ENCODE assay signal across 8 mouse cellular contexts in genomic region chr6:137142796-137143195, GRCm38 (mm10). TPM values are rescaled to one million over a fixed set of nuclear protein-coding genes. Genes with fewer than 3 reads are reported as not detected.
DNase-seq lines count a peak whose midpoint lies in the region; ATAC-seq and TF ChIP-seq lines count a peak whose summit lies in the region.

No protein-coding gene starts in this region.

- WGBS in kidney, postnatal 0 days: under 1% methylated on average over 8 of the region's 11 CpGs

- no peak overlapping the region for H3K4me3 ChIP-seq in embryonic fibroblast, embryonic 13.5 days (ENCODE audit: insufficient read depth, low read length)
- H3K4me3 ChIP-seq in kidney, postnatal 0 days (replicated peaks; ENCODE audit: low read depth, low read length): 0 out of 2 replicates have a peak overlapping the region, but pooled peaks have one; percentile 9

- H3K4me1 ChIP-seq in embryonic fibroblast, embryonic 13.5 days (ENCODE audit: control insufficient read depth, insufficient read depth, low read length): peaks cover 4% of the 10 kb centered on the region; the same call in 1 of the 2 replicates
- peaks cover 5% of the 10 kb centered on the region; the same call in 1 of the 2 replicates for H3K4me1 ChIP-seq in kidney, postnatal 0 days (replicated peaks; ENCODE audit: insufficient read depth, low read length)

- no peaks in the 10 kb centered on the region for H3K36me3 ChIP-seq in kidney, postnatal 0 days (ENCODE audit: insufficient read depth, low read length)

- H3K4me2 ChIP-seq in kidney, postnatal 0 days (ENCODE audit: low read length): peak overlapping the region; percentile 53

- DNase-seq in ZHBTc4 (ENCODE audit: low read depth, low spot score): peak; percentile 75
- peak; percentile 91 for DNase-seq in kidney, postnatal 0 days (ENCODE audit: low spot score)
- peak; percentile 66 for DNase-seq in mesoderm, embryonic 11.5 days (ENCODE audit: low read depth, low spot score)
- DNase-seq in left cerebral cortex, postnatal 25 days (ENCODE audit: low spot score in 2 of 2): no peak
- DNase-seq in layer of hippocampus, postnatal 25 days (ENCODE audit: extremely low spot score in 1 of 2, low spot score in 1 of 2): no peak
- no peak for DNase-seq in gastrocnemius, postnatal 36 days
- no peak for DNase-seq in frontal cortex, postnatal 14 days (ENCODE audit: low spot score in 2 of 2)

- intact Hi-C loops in left cerebral cortex, postnatal 25 days (cut with DNase I): no loop called here
- intact Hi-C loops in gastrocnemius, postnatal 36 days (cut with DNase I): no loop called here

- H3K27ac ChIP-seq in embryonic fibroblast, embryonic 13.5 days (ENCODE audit: insufficient read depth, low read length): peak overlapping the region; percentile 84
- H3K27ac ChIP-seq in kidney, postnatal 0 days: peak overlapping the region; percentile 80

- no peak for TF ChIP-seq CTCF in embryonic fibroblast, embryonic 13.5 days (IDR thresholded peaks at IDR 0.05; ENCODE audit: borderline replicate concordance, insufficient read depth, low read length)
- no peak for TF ChIP-seq CTCF in kidney, postnatal 0 days (IDR thresholded peaks at IDR 0.05; ENCODE audit: low read depth)

- peak; percentile 53 for TF ChIP-seq POLR2A in embryonic fibroblast, embryonic 13.5 days (IDR thresholded peaks at IDR 0.05; ENCODE audit: low read depth, low read length)

- H3K9ac ChIP-seq in kidney, postnatal 0 days (ENCODE audit: low read depth, low read length): peak overlapping the region; percentile 23; the same call in 1 of the 2 replicates

- no peaks in the 10 kb centered on the region for H3K27me3 ChIP-seq in kidney, postnatal 0 days (ENCODE audit: insufficient read depth, low read length)

- peak; percentile 68; the same call in 1 of the 2 replicates for ATAC-seq in kidney, postnatal 0 days (replicated peaks; ENCODE audit: low FRiP score, low read depth)

- H3K9me3 ChIP-seq in kidney, postnatal 0 days (replicated peaks; ENCODE audit: low read length): no peaks in the 10 kb centered on the region

RNA-seq across cellular contexts. Expression of gene Rerg, which starts 27.5 kb away (rescaled TPM):
- polyA plus RNA-seq in embryonic fibroblast, embryonic 13.5 days (2011; ENCODE audit: insufficient read length, low read depth, missing spikeins): 5.8 and 15.2 TPM in 2 replicates
- polyA plus RNA-seq in kidney, postnatal 0 days (2015; fragmentation: Nextera tagmentation; extraction: Ambion mirVana): 23.9 and 24.5 TPM in 2 replicates
- total RNA-seq in left cerebral cortex, postnatal 25 days (2021): 10 to 100 TPM in 1 of 2 experiments, 1 to 10 TPM in 1; 7.9 to 12.2 TPM
- 10 to 100 TPM; 38.4 to 39.2 TPM for total RNA-seq in layer of hippocampus, postnatal 25 days (2021)
- 1 to 10 TPM; 1.1 to 1.6 TPM for total RNA-seq in gastrocnemius, postnatal 36 days (2021)

Comparison
In these comparisons a context has a peak if more than half of its experiments do, and no peak if none do; other contexts are left out.
1. DNase-seq: peak in ZHBTc4 (single experiment), kidney, postnatal 0 days (single experiment) and mesoderm, embryonic 11.5 days (single experiment); none in left cerebral cortex, postnatal 25 days (0 of 2), layer of hippocampus, postnatal 25 days (0 of 2), gastrocnemius, postnatal 36 days (0 of 2) and frontal cortex, postnatal 14 days (0 of 2).